Mouse (Mus musculus) liver, postnatal 0 days (tissue): ENCODE measurements around the gene Ptcra. TPM values are rescaled to one million over a fixed set of nuclear protein-coding genes. Genes with fewer than 3 reads are reported as not detected.

Source experiments
- ATAC-seq: fragments of 200-750 bp; cut with Nextera tagmentation; 2 replicates; pipeline ENCODE4 v1.8.0; 2017; ENCODE audit warnings: mild to moderate bottlenecking, moderate library complexity
- DNase-seq: peaks from one replicate; pipeline ENCODE4 v3.0.0-alpha.2; 2016
- H3K27ac ChIP-seq: fragments of 300-500 bp; sonication (generic); 2 replicates; pipeline ENCODE4 v1.5.1; 2014; ENCODE audit warnings: antibody characterized with exemption, moderate library complexity, mild to moderate bottlenecking, low read depth
- H3K27me3 ChIP-seq: fragments of 300-500 bp; sonication (generic); 2 replicates; pipeline ENCODE4 v1.6.1; 2014; ENCODE audit warnings: low read length, control low read depth, mixed read lengths; ENCODE audit not compliant: insufficient read depth
- H3K36me3 ChIP-seq: fragments of 300-500 bp; sonication (generic); replicated peaks from 2 replicates; pipeline ENCODE4 v1.6.1; 2014; ENCODE audit warnings: mild to moderate bottlenecking, control low read depth, low read length, moderate library complexity, mixed read lengths; ENCODE audit not compliant: insufficient read depth
- H3K4me1 ChIP-seq: fragments of 300-500 bp; sonication (generic); 2 replicates; pipeline ENCODE4 v1.6.1; 2014; ENCODE audit warnings: antibody characterized with exemption, mild to moderate bottlenecking, control low read depth; ENCODE audit not compliant: insufficient read depth
- H3K4me2 ChIP-seq: fragments of 300-500 bp; sonication (generic); 2 replicates; pipeline ENCODE4 v1.6.1; 2014; ENCODE audit warnings: low read depth, mild to moderate bottlenecking, low read length, moderate library complexity, mixed read lengths
- H3K4me3 ChIP-seq: fragments of 300-500 bp; sonication (generic); 2 replicates; pipeline ENCODE4 v1.5.1; 2014; ENCODE audit warnings: low read depth, low read length
- H3K9ac ChIP-seq: fragments of 300-500 bp; sonication (generic); replicated peaks from 2 replicates; pipeline ENCODE4 v1.6.1; 2014; ENCODE audit warnings: mild to moderate bottlenecking, moderate library complexity
- H3K9me3 ChIP-seq: fragments of 300-500 bp; sonication (generic); 2 replicates; pipeline ENCODE4 v1.6.1; 2016; ENCODE audit warnings: mild to moderate bottlenecking, control low read depth, low read length, mixed read lengths
- CTCF ChIP-seq: sonication (generic); IDR thresholded peaks from 2 replicates; pipeline ENCODE4 v1.5.1; 2016; ENCODE audit warnings: antibody characterized with exemption, low read depth
- EP300 ChIP-seq: IDR thresholded peaks from 2 replicates; pipeline ENCODE4 v1.6.1; 2016; ENCODE audit warnings: antibody characterized with exemption, low read depth, mild to moderate bottlenecking
- WGBS: fragments of 180-500 bp; shearing (Covaris S2); extraction: QIAGEN DNeasy Blood & Tissue Kit; methylation state at CpG from one replicate; pipeline ENCODE4 v1.1.7; 2014; ENCODE audit not compliant: insufficient replicate concordance; 5-methylcytosine and 5-hydroxymethylcytosine counted together
- polyA plus RNA-seq: library from polyadenylated mRNA; unstranded; fragments of >200 nt; fragmentation: Nextera tagmentation; extraction: Ambion mirVana; gene quantifications from 2 replicates; pipeline ENCODE4 v1.2.1, GENCODE M21; 2015

Ptcra gene
- polyA plus RNA-seq, 1 experiment from 2014 or later = 0.14 TPM

DNA sequence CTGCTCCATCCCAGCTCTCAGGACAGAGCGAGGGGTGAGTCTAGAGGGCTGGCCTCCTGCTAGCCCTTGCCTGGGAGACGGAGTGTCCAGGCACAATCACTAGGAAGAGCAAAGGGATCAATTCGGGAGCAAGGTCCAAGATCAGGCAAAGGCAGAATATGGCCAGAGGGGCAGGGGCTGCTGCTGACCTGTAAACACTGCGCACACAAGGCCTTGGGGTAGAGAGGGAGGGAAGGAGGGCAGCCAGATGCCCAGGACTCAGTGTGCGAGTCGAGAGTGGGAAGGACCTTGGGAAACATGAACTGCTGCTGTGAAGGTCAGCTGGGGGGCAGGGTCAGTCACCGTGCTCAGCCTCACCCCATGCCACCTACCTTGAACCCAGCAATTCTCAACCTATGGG, 28.2 kb downstream of the Ptcra start:
- Histone ChIP-seq H3K27me3 (no peaks in the 10 kb centered on the region), H3K4me1 (peaks cover 8% of the 10 kb centered on the region; the same call in 1 of the 2 replicates), H3K9ac (peak overlapping the region; percentile 26; the same call in 1 of the 2 replicates), H3K9me3 (peaks cover 2% of the 10 kb centered on the region; the same call in 1 of the 2 replicates), H3K4me3 (no peak overlapping the region), H3K4me2 (no peak overlapping the region), H3K27ac (peak overlapping the region; percentile 91), H3K36me3 (0 out of 2 replicates have a peak, but pooled peaks cover 2% of the 10 kb centered on the region)
- TF ChIP-seq CTCF (no peak), EP300 (peak; percentile 73)
- peak; percentile 89 for ATAC-seq
- 49% methylated on average over 7 of the region's 7 CpGs for WGBS
- peak; percentile 66 for DNase-seq

DNA sequence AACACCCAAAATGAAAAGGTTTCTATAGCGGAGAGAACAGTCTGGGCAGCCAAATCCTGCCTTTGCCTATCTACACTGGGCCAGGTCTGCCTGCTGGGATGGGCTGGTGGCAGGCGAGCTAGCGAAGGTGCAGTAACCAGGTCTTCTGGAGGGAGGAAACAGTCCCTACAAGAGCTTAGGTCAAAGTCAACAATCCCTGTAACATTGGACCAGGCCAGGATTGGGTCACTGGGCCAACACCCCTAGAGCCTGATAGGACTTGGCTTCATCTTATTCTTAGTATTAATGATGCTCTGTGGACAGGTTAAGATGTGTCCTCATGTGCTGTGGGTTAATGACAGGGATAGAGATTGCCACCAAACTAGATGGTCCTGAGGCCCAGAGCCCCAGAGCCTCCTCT, 29.5 kb downstream of the Ptcra start:
- no peak for TF ChIP-seq CTCF
- TF ChIP-seq EP300 = peak; percentile 46; the same call in 1 of the 2 replicates
- Histone ChIP-seq H3K4me2 (no peak overlapping the region), H3K9ac (no peak overlapping the region), H3K4me1 (peaks cover 13% of the 10 kb centered on the region; the same call in 1 of the 2 replicates), H3K27me3 (no peaks in the 10 kb centered on the region), H3K36me3 (0 out of 2 replicates have a peak, but pooled peaks cover 2% of the 10 kb centered on the region), H3K4me3 (no peak overlapping the region), H3K27ac (peak overlapping the region; percentile 91), H3K9me3 (peaks cover 2% of the 10 kb centered on the region; the same call in 1 of the 2 replicates)
- WGBS = 72% methylated on average over 3 of the region's 3 CpGs
- ATAC-seq (peak; percentile 56), DNase-seq (peak; percentile 40)

GRCm38 (mm10) chr17:46728904-46729318, 34.6 kb downstream of the Ptcra start, which contains the start of gene Gnmt:
Gene Gnmt, minus strand, starts transcription at chr17:46729168.
- H3K9me3 ChIP-seq = no peaks in the 10 kb centered on the region
- peak within 1 kb of the TSS; percentile 64 for H3K4me2 ChIP-seq
- H3K36me3 ChIP-seq = peaks cover 19% of the 10 kb centered on the region
- peak within 1 kb of the TSS; percentile 91 for H3K27ac ChIP-seq
- 22% methylated on average over 24 of the region's 24 CpGs for WGBS
- TF ChIP-seq CTCF (no peak), EP300 (peak; percentile 49; the same call in 1 of the 2 replicates)
- DNase-seq = peak; percentile 85
- ATAC-seq = peak; percentile 86
- peak within 1 kb of the TSS; percentile 79 for H3K9ac ChIP-seq
- H3K4me3 ChIP-seq = peak within 1 kb of the TSS; percentile 55
- no peaks in the 10 kb centered on the region for H3K27me3 ChIP-seq
- 0 out of 2 replicates have a peak, but pooled peaks cover 7% of the 10 kb centered on the region for H3K4me1 ChIP-seq

DNA sequence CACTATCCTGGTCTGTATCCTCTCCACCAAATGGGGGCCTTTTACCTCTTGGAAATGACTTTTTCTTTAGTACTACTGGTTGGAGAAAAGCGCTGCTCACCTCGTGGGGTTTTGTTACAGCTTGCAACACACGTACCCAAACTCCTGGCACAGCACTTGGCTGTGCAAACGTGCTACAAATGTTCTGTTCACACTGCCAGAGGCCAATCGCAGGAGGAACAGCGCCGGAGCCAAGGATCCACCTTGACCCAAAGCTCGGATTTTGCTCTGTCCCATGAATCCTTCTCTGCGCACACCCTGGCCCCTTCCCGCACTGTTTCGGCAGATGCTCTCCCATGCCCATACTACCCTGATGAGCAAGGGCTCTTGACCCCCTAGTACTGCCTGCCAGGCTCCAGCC, 35.0 kb downstream of the Ptcra start:
- no peak for DNase-seq

GRCm38 (mm10) chr17:46728021-46728420, 35.5 kb downstream of the Ptcra start:
- Histone ChIP-seq H3K4me3 (peak overlapping the region; percentile 55), H3K9me3 (no peaks in the 10 kb centered on the region), H3K27me3 (no peaks in the 10 kb centered on the region), H3K4me2 (peak overlapping the region; percentile 64), H3K36me3 (peaks cover 28% of the 10 kb centered on the region), H3K4me1 (0 out of 2 replicates have a peak, but pooled peaks cover 7% of the 10 kb centered on the region), H3K27ac (peak overlapping the region; percentile 91), H3K9ac (peak overlapping the region; percentile 79)
- ATAC-seq = 0 out of 2 replicates have a peak, but pooled peaks have one; percentile 14
- DNase-seq = peak; percentile 56
- TF ChIP-seq EP300 = no peak
- peak; percentile 58 for TF ChIP-seq CTCF
- 37% methylated on average over 6 of the region's 6 CpGs for WGBS

More for the DNA sequence above, 35.0 kb downstream of the Ptcra start:
- H3K4me1 ChIP-seq = 0 out of 2 replicates have a peak, but pooled peaks cover 7% of the 10 kb centered on the region
- peak overlapping the region; percentile 79 for H3K9ac ChIP-seq
- H3K9me3 ChIP-seq = no peaks in the 10 kb centered on the region
- H3K27ac ChIP-seq = peak overlapping the region; percentile 91
- WGBS = 52% methylated on average over 11 of the region's 11 CpGs
- no peaks in the 10 kb centered on the region for H3K27me3 ChIP-seq
- ATAC-seq = peak; percentile 32
- peak overlapping the region; percentile 55 for H3K4me3 ChIP-seq
- TF ChIP-seq CTCF (no peak), EP300 (no peak)
- peaks cover 24% of the 10 kb centered on the region for H3K36me3 ChIP-seq
- H3K4me2 ChIP-seq = peak overlapping the region; percentile 64

DNA sequence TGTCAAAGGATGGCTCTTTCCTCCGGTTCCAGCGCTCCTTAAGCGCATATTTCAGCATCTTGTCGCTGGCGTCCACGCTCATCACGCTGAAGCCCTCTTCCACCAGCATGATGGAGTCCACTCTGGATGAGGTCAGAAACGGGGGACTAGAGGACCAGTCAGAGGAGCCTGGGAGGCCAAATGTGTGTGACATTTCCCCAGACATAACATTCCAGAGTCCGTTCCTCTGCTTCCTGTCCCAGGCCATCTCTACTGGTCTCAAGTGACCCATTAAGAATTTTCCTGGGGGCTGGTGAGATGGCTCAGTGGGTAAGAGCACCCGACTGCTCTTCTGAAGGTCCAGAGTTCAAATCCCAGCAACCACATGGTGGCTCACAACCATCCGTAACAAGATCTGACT, 36.2 kb downstream of the Ptcra start:
- ATAC-seq (no peak), DNase-seq (no peak)
- peaks cover 30% of the 10 kb centered on the region for H3K36me3 ChIP-seq
- TF ChIP-seq CTCF (no peak), EP300 (no peak)
- H3K27ac ChIP-seq = peak overlapping the region; percentile 77
- no peaks in the 10 kb centered on the region for H3K9me3 ChIP-seq
- 87% methylated on average over 11 of the region's 11 CpGs for WGBS
- H3K9ac ChIP-seq = peak overlapping the region; percentile 41; the same call in 1 of the 2 replicates
- H3K4me2 ChIP-seq = peak overlapping the region; percentile 56
- no peak overlapping the region; the same call in 1 of the 2 replicates for H3K4me3 ChIP-seq
- H3K27me3 ChIP-seq = no peaks in the 10 kb centered on the region
- 0 out of 2 replicates have a peak, but pooled peaks cover 7% of the 10 kb centered on the region for H3K4me1 ChIP-seq
